Mouse (Mus musculus): ENCODE results near the gene Dhh.

DNA sequence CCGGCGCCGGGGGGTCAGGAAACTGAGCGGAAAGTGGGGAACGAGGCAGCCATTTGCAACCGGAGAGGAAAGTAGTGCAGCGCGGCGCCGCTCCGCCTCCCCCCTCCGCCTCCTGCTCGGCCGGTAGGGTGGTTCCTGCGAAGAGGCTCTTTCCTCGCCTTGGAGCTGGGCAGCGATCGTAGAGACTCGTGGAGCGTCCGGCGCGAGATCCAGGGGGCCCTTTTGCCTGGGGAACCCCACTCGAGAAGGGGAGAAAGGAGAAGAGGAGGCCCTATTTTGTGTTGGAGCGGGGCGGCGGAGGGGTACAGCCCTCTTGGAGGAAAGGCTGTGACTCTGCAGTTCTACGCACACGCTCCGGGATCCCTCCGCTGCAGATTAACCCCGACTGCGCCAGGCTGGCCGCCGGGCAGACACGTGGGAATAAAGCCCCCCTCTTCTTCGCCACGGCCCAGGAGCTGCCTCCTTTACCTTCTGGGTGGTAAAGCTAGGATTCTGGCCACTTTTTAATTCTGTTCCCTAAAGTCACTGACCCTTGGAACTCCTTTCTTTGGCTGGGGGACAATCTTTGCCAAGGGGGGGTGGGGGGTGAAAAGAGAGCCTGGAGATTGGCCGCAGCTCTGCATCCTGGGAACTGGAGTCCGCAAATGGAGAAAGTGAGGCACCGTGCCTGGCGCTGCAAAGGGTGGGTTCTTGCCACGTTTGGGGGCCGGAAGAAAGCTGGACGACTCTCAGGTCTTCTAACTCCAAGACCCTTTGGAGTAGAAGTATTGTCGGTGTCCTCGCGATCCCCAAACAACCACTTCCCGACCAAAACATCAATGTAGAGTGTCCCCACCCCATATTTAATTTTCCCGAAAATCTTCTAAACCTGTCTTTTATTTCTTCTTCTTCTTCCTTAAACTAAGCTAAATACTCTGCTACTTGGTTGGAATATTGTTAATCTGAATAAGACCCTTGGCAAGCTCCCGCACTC, 26.1 kb downstream of the Dhh start:
- peak; percentile 44; the same call in 1 of the 2 replicates for TF ChIP-seq POLR2A (IDR thresholded peaks at IDR 0.05; ENCODE audit: control insufficient read depth, extremely low read depth, insufficient read depth, low read length, poor library complexity)
- TF ChIP-seq CTCF (IDR thresholded peaks at IDR 0.05; ENCODE audit: borderline replicate concordance, control insufficient read depth, extremely low read depth, insufficient read depth, low read length, poor library complexity) = peak; percentile 49; the same call in 1 of the 2 replicates

All from thymus, adult 2 months (tissue).